Mouse (Mus musculus): ENCODE data around the gene Dagla. TPM values are rescaled to one million over a fixed set of nuclear protein-coding genes. Genes with fewer than 3 reads are reported as not detected.

Dagla gene
- total RNA-seq, 1 experiment from 2014 or later: not detected

DNA sequence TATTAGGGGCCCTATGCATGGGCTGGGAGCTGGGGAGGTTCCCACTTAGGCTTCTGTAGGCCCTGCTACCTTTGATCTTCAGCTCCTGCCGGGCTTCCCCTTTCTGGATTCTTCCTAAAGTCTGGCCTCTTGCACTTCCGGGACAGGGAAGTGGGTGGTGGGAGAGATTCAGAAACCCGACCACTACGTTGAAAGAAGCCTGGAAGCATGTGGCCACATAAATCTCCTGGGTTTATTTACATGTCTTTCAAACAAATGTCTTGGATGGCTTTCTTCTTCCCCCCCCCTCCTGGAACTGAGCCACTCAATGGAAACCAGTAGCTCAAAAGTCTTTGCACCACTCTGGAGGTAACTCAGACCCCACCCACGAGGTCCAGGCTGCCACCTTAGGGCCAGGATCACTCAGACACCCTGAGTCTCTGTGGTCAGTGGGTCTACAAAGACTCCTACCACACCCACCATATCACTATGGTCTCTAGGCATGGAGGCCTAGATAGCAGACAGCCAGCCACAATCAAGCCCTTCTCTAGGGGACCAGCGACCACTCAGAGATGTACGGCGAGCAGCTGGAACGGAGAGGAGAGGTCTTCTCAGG, 12.7 kb downstream of the Dagla start:
- no peak for ATAC-seq (replicated peaks in 1 of 2; ENCODE audit: insufficient read depth in 1 of 2, low FRiP score in 2 of 2, low TSS enrichment in 1 of 2, low read depth in 1 of 2, poor library complexity in 2 of 2, severe bottlenecking in 2 of 2)

DNA sequence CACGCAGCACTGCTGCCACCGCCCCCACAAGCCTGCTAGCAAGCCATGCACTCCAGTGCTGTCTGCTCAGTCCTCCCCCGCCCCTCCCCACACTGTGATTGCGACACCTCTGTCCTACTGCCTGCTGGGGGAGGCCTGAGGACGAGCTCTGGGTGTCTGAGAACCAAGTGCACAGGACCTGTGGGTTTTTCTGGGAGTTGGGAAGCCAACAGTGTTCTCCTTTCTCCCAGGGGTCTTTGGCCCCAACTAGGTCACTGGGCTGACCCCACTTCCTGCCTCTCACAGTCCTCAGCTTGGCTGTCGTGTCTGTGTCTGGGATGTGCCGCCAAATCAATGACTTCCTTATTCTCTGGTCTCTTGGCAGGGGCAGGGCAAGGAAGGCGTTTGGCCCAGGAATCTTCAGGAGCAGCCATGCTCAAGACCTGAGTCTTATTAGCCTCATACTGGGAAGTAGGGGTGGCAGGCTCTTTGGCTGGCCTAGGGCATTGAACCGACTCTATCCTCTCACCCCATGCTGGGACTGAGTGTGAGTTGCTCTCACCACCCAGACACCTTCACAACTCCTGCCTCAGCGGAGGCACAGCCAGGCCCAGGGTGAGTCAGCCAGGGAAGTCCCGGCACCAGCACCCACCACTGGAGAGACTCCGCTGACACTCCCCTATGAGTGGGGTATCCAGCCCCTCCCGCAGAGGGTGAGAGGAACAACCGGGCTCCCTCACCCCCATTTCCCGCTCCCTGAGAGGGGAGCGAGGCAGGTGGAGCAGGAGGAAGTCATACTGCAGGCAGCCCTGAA, 14.3 kb downstream of the Dagla start:
- peak in 1 of 2 experiments; percentile 6; a peak in 1 of 4 replicates for ATAC-seq (replicated peaks in 1 of 2; ENCODE audit: insufficient read depth in 1 of 2, low FRiP score in 2 of 2, low TSS enrichment in 1 of 2, low read depth in 1 of 2, poor library complexity in 2 of 2, severe bottlenecking in 2 of 2)

DNA sequence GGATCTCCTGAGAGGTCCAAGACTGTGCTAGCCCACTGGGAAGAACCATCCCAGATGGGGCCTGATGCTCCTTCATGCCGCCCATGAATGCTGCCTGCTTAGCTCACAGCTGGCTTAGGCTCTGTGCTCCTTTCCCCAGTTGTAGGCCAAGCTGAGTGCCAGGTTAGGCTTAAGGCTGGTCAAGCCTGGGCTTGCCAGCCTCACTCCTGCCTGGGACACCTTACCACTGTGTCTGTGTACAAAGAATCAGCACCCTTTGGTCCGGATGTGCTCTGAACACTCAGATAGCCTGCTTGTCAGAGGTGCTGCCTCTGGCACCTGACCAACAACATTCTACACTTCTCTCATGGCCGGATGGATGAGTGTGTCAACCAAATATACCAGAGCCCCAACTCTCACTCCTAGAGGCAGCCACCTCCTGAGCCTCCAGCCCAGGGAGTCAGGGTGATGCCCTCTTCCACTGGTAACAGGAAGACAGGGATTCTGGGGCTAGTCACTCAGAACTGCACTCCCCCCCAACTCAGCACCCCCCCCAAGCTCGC, 15.0 kb downstream of the Dagla start:
- ATAC-seq (replicated peaks in 1 of 2; ENCODE audit: insufficient read depth in 1 of 2, low FRiP score in 2 of 2, low TSS enrichment in 1 of 2, low read depth in 1 of 2, poor library complexity in 2 of 2, severe bottlenecking in 2 of 2): no peak

DNA sequence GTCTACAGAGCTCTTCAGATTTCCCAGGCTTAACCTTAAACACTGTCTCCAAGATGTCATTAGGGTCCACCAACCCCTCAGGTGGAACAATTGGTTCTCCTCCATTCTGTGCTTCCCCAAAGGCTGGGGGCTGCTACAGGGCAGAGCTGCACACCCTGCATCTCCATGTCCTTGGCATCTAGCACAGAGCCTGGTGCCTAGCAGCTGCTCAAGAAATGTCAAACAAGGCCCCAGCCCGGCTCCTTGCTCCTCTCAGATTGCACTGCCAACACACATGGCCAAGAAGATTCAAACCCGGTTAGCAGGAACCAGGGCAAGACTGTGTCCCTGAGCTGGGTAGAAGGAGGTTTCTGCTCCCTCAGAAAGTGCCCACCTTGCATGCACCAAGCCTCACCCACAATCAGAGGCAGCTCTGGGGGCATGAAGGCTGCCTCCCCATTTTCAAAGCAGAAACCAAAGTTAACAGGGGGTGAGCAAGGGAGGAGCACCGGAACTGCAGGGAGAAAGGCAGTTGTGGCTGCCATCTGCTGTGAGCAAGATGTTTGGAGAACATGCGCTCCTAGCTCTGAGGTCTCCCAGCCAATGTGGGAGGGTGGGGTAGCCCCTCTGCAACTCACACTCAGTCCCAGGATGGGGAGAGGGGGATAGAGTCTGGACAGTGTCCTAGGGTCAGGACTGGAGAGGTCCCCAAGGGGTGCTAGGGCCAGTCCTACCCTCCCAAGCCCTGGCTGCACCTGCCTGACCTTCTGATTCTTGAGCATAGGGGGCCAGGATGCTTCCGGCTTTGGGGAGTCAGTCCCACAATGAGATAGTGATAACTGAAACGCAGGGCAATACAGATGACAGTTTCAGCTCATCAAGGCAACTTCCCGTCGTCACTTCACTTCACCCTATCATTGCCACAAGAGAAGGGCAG, 16.3 kb downstream of the Dagla start:
- no peak for ATAC-seq (replicated peaks in 1 of 2; ENCODE audit: insufficient read depth in 1 of 2, low FRiP score in 2 of 2, low TSS enrichment in 1 of 2, low read depth in 1 of 2, poor library complexity in 2 of 2, severe bottlenecking in 2 of 2)

DNA sequence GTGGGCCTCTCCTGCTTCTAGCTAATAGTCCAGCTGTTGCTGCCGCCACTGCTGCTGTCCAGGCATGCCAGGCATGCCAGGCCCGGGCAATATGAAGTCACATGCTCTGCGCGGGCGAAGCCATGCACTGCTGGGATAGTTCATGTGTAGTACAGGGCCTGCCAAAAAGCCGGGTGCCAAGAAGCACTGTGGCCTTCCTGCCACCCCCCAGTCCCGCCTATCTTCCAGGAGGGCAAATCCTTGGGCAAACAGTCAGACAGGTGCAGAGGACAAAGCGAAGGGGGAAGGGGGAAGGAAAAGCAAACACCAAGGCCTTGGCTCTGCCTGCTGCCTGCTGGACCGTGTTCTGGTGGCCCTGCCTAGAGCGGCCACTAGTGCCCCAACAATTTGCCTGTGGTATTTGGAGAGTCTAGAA, 18.2 kb downstream of the Dagla start:
- ATAC-seq (replicated peaks in 1 of 2; ENCODE audit: insufficient read depth in 1 of 2, low FRiP score in 2 of 2, low TSS enrichment in 1 of 2, low read depth in 1 of 2, poor library complexity in 2 of 2, severe bottlenecking in 2 of 2): no peak

DNA sequence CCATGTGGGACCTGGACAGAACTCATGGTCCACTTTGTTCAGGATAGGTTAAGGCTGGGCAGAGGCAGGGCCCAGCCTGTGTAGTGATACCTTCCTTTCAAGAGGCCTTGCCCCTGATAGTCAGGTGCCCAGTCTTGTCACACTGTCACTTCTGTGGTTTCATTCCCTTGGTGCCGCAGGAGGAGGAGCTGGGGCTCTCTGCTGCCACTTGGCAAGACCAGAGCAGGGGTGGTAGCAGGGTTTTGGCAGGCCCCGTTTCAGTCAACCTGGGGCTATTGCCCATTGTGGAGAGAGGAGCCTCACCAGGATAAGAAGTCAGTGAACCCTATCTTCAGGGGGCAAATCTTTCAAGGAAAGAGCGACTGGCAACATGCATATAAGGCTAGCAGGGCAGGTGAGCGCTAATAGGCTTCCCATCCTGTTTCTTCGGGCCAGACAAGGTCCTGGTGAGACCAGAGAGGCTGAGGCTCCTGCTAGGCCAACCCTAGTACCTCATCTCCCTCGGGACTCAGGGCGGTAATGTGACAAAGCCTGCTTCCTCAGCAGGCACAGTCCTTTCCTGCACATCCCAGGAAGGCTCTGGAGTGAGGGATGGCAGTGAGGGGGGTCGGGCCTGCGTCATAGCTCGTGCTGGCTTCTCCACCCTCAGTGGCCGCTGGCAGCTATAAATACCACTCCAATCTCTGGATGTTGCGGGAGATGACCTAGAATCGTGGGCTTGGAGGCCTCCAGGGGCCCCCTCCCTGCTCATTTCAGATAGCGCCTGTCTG, 23.7 kb downstream of the Dagla start:
- ATAC-seq (replicated peaks in 1 of 2; ENCODE audit: insufficient read depth in 1 of 2, low FRiP score in 2 of 2, low TSS enrichment in 1 of 2, low read depth in 1 of 2, poor library complexity in 2 of 2, severe bottlenecking in 2 of 2): no peak

DNA sequence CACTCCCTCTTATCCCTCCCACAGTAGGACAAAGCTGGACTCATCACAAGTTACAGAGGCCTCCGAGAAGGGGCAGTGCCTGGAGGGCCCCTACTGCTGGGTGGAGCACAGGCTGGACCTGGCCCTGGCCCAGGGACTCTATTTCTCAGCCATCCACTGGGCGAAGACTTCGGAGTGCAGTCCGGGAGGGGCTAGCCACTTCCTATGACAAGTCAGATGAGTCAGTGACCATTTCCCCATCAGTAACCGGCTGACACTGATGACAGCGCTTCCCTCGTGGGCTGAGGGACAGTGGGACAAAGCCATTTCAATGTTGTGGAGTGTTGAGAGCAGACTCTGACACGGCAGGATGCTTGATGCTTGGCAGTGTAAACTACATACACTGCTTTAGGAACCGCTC, 25.0 kb downstream of the Dagla start:
- peak in 1 of 2 experiments; percentile 13; a peak in 1 of 4 replicates for ATAC-seq (replicated peaks in 1 of 2; ENCODE audit: insufficient read depth in 1 of 2, low FRiP score in 2 of 2, low TSS enrichment in 1 of 2, low read depth in 1 of 2, poor library complexity in 2 of 2, severe bottlenecking in 2 of 2)

DNA sequence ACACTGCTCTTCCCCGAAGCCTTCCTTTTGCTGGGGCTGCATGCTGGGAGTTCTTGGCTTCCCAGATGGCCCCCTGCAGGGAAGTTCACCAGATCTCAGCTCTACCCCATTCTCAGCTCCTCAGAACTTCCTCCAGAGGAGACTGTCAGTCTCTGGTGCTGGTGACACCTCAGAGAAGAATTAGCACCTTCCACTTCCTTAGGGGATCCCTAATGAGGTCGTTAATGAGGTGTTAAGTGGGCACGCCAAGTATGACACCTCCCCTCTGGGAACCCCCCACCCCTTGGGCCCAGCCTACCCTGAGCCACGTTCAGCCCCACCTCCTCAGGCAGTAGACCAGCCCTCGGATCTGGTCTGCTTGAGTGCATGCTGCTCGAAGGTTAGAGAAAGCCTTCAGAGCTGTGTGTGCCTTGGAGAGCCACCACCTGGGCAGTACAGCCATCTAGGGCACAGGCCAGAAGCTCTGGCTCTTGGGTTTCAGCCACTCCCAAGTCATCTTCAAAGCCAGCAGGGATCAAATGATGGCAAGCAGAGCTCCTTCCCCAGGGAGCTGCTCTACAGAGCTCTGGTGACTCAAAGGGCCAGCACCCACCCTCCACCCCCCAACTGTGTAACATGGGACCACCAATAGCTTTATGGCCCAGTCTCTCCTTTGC, 25.9 kb downstream of the Dagla start:
- ATAC-seq (replicated peaks in 1 of 2; ENCODE audit: insufficient read depth in 1 of 2, low FRiP score in 2 of 2, low TSS enrichment in 1 of 2, low read depth in 1 of 2, poor library complexity in 2 of 2, severe bottlenecking in 2 of 2): no peak

DNA sequence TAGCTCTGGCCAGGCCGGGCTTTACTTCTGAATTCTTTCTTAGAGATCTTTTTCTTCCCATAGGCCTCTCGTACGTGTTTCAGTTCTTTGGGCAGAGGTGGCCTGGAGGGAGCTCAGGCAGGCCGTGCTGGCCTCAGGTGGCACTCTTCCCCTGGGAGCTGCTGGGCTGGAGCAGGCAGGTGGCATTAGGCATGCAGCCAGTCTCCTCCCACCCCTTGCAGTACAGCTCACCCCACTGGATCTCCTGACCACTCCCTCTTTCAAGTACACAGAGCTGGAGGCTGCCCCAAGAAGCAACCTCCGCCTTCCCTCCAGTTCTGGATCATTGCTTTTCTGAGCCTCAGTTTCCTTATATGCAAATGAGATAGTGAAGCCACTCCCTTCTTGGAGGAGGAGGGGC, 26.9 kb downstream of the Dagla start:
- no peak for ATAC-seq (replicated peaks in 1 of 2; ENCODE audit: insufficient read depth in 1 of 2, low FRiP score in 2 of 2, low TSS enrichment in 1 of 2, low read depth in 1 of 2, poor library complexity in 2 of 2, severe bottlenecking in 2 of 2)

DNA sequence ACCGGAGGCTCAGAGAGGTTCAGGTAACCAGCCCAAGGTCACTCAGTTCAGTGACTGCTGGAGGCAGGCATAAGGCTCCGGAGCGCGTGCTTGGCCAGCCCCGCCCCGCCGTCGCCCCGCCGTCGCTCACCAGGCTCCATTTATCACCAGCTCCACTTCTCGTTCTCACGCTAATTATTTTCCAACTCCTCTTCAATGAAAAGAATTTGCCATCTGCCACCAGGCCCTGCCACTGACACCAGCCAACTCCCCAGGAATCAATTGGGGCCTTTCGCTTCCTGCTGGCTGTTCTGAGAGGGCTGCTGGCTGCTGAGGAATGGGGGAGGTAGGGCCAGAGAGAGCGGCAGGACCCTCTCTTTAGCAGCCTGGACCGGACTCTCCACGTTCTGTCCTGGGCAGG, 27.3 kb downstream of the Dagla start:
- no peak for ATAC-seq (replicated peaks in 1 of 2; ENCODE audit: insufficient read depth in 1 of 2, low FRiP score in 2 of 2, low TSS enrichment in 1 of 2, low read depth in 1 of 2, poor library complexity in 2 of 2, severe bottlenecking in 2 of 2)

DNA sequence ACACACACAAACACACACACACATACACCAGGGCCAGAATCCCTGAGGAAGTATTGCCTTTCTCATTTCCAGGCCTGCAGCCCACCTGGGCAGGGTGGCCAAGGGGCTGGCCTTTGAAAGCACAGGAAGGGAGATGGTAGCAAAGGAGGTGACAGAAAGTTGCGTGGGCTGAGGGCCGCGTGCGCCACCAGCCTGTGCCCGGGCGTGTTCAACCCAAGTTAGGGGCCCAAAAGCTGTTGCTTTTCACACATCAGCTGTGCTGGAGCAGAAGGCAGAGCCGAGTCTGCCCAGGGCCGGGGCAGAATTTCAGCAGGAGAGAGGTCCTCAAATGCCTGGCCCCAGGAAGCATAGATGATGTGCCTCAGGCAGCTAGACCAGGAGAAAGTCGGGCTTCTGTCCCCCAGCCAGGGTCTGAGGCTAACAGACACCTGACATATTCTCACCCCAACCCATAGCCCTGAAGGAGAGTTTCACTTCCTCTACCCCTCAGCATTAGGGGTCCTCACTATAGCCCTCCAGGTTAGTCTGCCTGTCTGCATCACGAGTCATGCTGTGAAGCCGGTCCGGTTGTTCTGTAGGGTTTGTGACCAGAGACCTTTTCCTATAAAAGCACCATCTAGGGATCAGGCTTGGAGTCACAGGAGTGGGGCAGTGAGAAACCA, 28.1 kb downstream of the Dagla start:
- ATAC-seq (replicated peaks in 1 of 2; ENCODE audit: insufficient read depth in 1 of 2, low FRiP score in 2 of 2, low TSS enrichment in 1 of 2, low read depth in 1 of 2, poor library complexity in 2 of 2, severe bottlenecking in 2 of 2): no peak; a peak in 1 of 4 replicates

DNA sequence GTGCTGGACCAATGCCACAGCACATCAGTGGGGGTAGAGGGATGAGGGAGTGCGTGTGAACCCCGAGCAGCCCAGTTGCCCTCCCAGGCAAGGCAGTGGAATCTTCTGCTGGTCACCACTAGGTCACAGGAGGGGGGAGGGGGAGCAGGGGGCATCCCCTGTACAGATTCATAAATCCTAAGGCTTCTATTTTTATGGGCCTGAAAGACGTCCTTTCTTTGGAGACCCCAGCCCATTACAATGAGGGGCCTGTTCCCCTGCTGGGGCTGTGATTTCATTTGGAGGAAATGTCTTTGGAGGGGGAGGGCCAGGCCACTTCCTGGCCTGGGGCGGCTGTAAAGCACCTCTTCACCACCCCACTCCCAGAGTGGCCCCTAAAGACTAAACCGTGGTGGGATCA, 30.6 kb downstream of the Dagla start:
- ATAC-seq (replicated peaks in 1 of 2; ENCODE audit: insufficient read depth in 1 of 2, low FRiP score in 2 of 2, low TSS enrichment in 1 of 2, low read depth in 1 of 2, poor library complexity in 2 of 2, severe bottlenecking in 2 of 2): no peak

DNA sequence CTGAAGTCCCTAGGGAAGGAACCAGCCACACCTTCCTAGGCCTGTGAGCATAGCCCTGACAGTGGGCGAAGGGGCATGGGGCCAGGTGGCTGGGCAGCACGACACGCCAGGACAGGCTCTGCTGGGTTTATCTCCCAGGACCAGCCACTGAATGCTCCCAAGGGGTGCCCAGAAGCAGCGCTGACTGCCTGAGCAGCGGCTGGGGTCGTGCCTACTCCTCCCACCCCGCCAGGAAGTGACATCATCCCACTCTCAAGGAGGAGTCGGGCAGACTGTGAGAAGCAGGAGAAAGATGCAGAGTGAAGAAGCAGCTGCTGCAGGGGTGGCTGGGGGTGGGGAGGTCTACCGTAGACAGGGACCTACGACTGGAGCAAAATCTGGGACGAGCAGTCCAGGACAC, 31.9 kb downstream of the Dagla start:
- ATAC-seq (replicated peaks in 1 of 2; ENCODE audit: insufficient read depth in 1 of 2, low FRiP score in 2 of 2, low TSS enrichment in 1 of 2, low read depth in 1 of 2, poor library complexity in 2 of 2, severe bottlenecking in 2 of 2): 0 out of 4 replicates have a peak, but pooled peaks of 1 of the 2 experiments have one; percentile 8

DNA sequence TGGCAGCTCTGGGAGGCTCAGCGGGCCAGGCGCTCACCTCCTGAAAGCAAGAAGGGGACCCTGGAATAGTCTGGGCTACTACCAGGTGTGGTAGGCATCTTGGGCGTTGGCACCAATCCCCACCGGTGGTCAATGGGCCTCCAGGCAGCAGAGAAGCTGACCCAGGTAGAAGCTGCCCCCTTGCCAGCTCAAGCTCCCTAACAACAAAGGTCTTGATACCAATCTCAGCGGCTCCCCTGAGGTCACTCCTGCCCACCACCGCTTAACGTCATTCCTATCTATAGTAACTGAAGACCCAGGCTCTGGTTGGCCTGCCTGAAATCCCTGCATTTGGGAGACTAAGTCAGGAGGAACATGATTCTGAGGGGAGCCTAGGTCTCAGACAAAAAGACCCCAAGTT, 33.1 kb downstream of the Dagla start:
- no peak for ATAC-seq (replicated peaks in 1 of 2; ENCODE audit: insufficient read depth in 1 of 2, low FRiP score in 2 of 2, low TSS enrichment in 1 of 2, low read depth in 1 of 2, poor library complexity in 2 of 2, severe bottlenecking in 2 of 2)

DNA sequence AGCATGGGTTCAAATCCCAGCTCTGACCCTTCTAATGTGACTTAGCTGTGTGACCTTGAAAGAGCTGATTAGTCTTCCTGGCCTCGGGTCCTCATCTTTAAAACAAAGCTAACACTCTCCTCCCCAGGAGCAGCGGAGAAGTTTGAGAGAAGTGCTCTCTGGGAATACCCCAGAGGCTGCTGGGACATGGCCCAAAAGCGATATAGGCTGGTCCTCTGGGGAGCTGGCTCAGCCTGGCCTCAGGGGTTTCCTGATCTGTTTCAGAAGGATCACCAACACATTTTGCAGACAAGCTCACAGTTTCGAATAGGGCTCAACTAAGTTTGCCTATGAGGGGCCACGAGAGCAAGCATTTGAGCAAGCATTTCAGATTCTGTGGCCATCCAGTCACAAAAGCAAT, 34.3 kb downstream of the Dagla start:
- no peak for ATAC-seq (replicated peaks in 1 of 2; ENCODE audit: insufficient read depth in 1 of 2, low FRiP score in 2 of 2, low TSS enrichment in 1 of 2, low read depth in 1 of 2, poor library complexity in 2 of 2, severe bottlenecking in 2 of 2)

DNA sequence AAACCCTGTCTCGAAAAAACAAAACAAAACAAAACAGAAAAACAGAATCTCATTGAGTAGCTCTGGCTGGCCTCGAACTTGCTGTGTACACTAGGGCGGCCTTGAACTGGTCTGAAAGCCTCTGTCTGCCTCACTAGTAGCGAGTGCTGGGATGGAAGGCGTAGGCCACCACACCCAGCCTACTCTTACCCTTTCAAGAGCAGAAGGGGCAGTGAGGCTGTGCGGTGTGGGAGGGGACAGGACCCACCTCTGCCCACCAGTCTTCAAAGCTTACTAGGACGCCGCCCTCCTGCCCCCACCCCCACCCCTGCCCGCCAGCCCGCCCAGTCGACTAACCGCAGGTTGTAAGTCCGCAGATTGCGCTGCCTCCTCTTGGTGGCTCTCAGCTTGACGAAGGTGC, 35.8 kb downstream of the Dagla start:
- no peak for ATAC-seq (replicated peaks in 1 of 2; ENCODE audit: insufficient read depth in 1 of 2, low FRiP score in 2 of 2, low TSS enrichment in 1 of 2, low read depth in 1 of 2, poor library complexity in 2 of 2, severe bottlenecking in 2 of 2)

All from hematopoietic stem cell, adult 5-6 weeks (primary cell).